Mouse (Mus musculus) CH12.LX (cell line): ENCODE measurements at regions not wholly inside any gene's neighbourhood (a gene's known extent, or its start where the extent isn't known, plus 50 kb on each side); places are given as distances from the start of the nearest gene placed in this dataset.

Source experiments
- DNase-seq: peaks from one replicate; pipeline ENCODE4 v3.0.0-alpha.2; 2013; ENCODE audit errors: extremely low read depth
- H3K27ac ChIP-seq: 2 replicates; pipeline ENCODE4 v1.5.1; 2012; ENCODE audit warnings: low read depth, mild to moderate bottlenecking, control low read depth, moderate library complexity; ENCODE audit not compliant: insufficient read depth
- H3K27me3 ChIP-seq: replicated peaks from 2 replicates; pipeline ENCODE3; 2012; ENCODE audit warnings: inconsistent platforms
- H3K36me3 ChIP-seq, 2 experiments: replicated peaks in 1 of 2; 2 replicates each; pipeline versions ENCODE3 to v1.6.1; 2012; ENCODE audit warnings: inconsistent platforms in 1 of 2, low read length in 1 of 2, mild to moderate bottlenecking in 1 of 2, mixed read lengths in 1 of 2, moderate library complexity in 1 of 2; ENCODE audit not compliant: control insufficient read depth in 1 of 2, insufficient read depth in 1 of 2
- H3K4me1 ChIP-seq, 2 experiments: 2 replicates each; pipeline ENCODE4 v1.6.1; 2012; ENCODE audit warnings: inconsistent platforms in 1 of 2, moderate library complexity in 1 of 2; ENCODE audit not compliant: insufficient read depth in 2 of 2, control insufficient read depth in 1 of 2
- H3K4me2 ChIP-seq: 2 replicates; pipeline ENCODE4 v1.6.1; 2012; ENCODE audit warnings: low read depth, mild to moderate bottlenecking, control low read depth; ENCODE audit not compliant: poor library complexity, insufficient read depth, severe bottlenecking
- H3K4me3 ChIP-seq, 3 experiments: fragments of 150-350 bp in 1 of 3; sonication (generic) in 1 of 3; replicated peaks in 1 of 3; 2 replicates each; pipeline versions ENCODE3 to v1.5.1; 2011 to 2012; ENCODE audit warnings: low read depth in 2 of 3, low read length in 2 of 3, mild to moderate bottlenecking in 2 of 3, moderate library complexity in 2 of 3, control low read depth in 1 of 3, improper control_type of control experiment in 1 of 3, inconsistent platforms in 1 of 3, mixed read lengths in 1 of 3; ENCODE audit not compliant: poor library complexity in 1 of 3
- H3K79me2 ChIP-seq: replicated peaks from 2 replicates; pipeline ENCODE4 v1.6.1; 2012; ENCODE audit warnings: mild to moderate bottlenecking, moderate library complexity; ENCODE audit not compliant: control insufficient read depth, poor library complexity, insufficient read depth, severe bottlenecking; ENCODE audit errors: extremely low read depth
- H3K9ac ChIP-seq: 2 replicates; pipeline ENCODE4 v1.6.1; 2012; ENCODE audit warnings: low read depth, mild to moderate bottlenecking, control low read depth, moderate library complexity; ENCODE audit not compliant: insufficient read depth
- H3K9me3 ChIP-seq: replicated peaks from 2 replicates; pipeline ENCODE3; 2012; ENCODE audit warnings: low read length, inconsistent platforms, mixed read lengths
- CHD2 ChIP-seq: IDR thresholded peaks from 2 replicates; pipeline ENCODE4 v1.6.1; 2011; ENCODE audit warnings: low read length, improper control_type of control experiment
- E2F4 ChIP-seq: IDR thresholded peaks from 2 replicates; pipeline ENCODE4 v1.6.1; 2011; ENCODE audit warnings: low read depth, low read length, improper control_type of control experiment; ENCODE audit not compliant: insufficient replicate concordance
- EP300 ChIP-seq: IDR thresholded peaks from 2 replicates; pipeline ENCODE4 v1.6.1; 2011; ENCODE audit warnings: low read length, improper control_type of control experiment
- ETS1 ChIP-seq: conservative IDR thresholded peaks from 2 replicates; pipeline ENCODE4 v1.6.1; 2012; ENCODE audit warnings: low read depth, mild to moderate bottlenecking, inconsistent platforms, low read length, improper control_type of control experiment, moderate library complexity
- GABPA ChIP-seq: IDR thresholded peaks from 2 replicates; pipeline ENCODE4 v1.6.1; 2012; ENCODE audit warnings: low read depth, low read length, improper control_type of control experiment, inconsistent platforms; ENCODE audit not compliant: insufficient replicate concordance
- HCFC1 ChIP-seq: IDR thresholded peaks from 2 replicates; pipeline ENCODE4 v1.6.1; 2012; ENCODE audit warnings: low read depth, mild to moderate bottlenecking, inconsistent platforms, low read length, improper control_type of control experiment
- KAT2A ChIP-seq: IDR thresholded peaks from 2 replicates; pipeline ENCODE4 v1.6.1; 2012; ENCODE audit warnings: low read length, improper control_type of control experiment, inconsistent platforms; ENCODE audit not compliant: insufficient replicate concordance
- MAFK ChIP-seq: IDR thresholded peaks from 2 replicates; pipeline ENCODE4 v1.6.1; 2011; ENCODE audit warnings: low read length, improper control_type of control experiment; ENCODE audit not compliant: insufficient replicate concordance
- MAZ ChIP-seq: IDR thresholded peaks from 2 replicates; pipeline ENCODE4 v1.6.1; 2012; ENCODE audit warnings: low read depth, mild to moderate bottlenecking, inconsistent platforms, low read length, improper control_type of control experiment, moderate library complexity
- MYC ChIP-seq: IDR thresholded peaks from 2 replicates; pipeline ENCODE4 v1.6.1; 2011; ENCODE audit warnings: low read depth, mild to moderate bottlenecking, improper control_type of control experiment, low read length
- NRF1 ChIP-seq: IDR thresholded peaks from 2 replicates; pipeline ENCODE4 v1.6.1; 2014; ENCODE audit warnings: low read depth, mild to moderate bottlenecking, inconsistent platforms, low read length, improper control_type of control experiment, moderate library complexity
- POLR2A ChIP-seq: IDR thresholded peaks from 2 replicates; pipeline ENCODE4 v1.6.1; 2011; ENCODE audit warnings: low read depth, mild to moderate bottlenecking, improper control_type of control experiment, low read length
- RAD21 ChIP-seq: IDR thresholded peaks from 2 replicates; pipeline ENCODE4 v1.6.1; 2011; ENCODE audit warnings: low read depth, mild to moderate bottlenecking, low read length, improper control_type of control experiment, moderate library complexity
- SIN3A ChIP-seq: IDR thresholded peaks from 2 replicates; pipeline ENCODE4 v1.6.1; 2012; ENCODE audit warnings: low read length, improper control_type of control experiment, inconsistent platforms
- SMC3 ChIP-seq: IDR thresholded peaks from 2 replicates; pipeline ENCODE4 v1.6.1; 2011; ENCODE audit warnings: low read depth, low read length, improper control_type of control experiment
- TCF12 ChIP-seq: IDR thresholded peaks from 2 replicates; pipeline ENCODE4 v1.6.1; 2014; ENCODE audit warnings: low read depth, mild to moderate bottlenecking, inconsistent platforms, low read length, improper control_type of control experiment
- ZKSCAN1 ChIP-seq: IDR thresholded peaks from 2 replicates; pipeline ENCODE4 v1.6.1; 2012; ENCODE audit warnings: low read depth, inconsistent platforms, low read length, improper control_type of control experiment, borderline replicate concordance
- ZMIZ1 ChIP-seq: IDR thresholded peaks from 2 replicates; pipeline ENCODE4 v1.6.1; 2012; ENCODE audit warnings: low read depth, mild to moderate bottlenecking, inconsistent platforms, low read length, improper control_type of control experiment
- ZNF384 ChIP-seq: IDR thresholded peaks from 2 replicates; pipeline ENCODE4 v1.6.1; 2012; ENCODE audit warnings: low read depth, low read length, improper control_type of control experiment, inconsistent platforms
- dilution Hi-C: fragments of 300-500 bp; cut with MboI; formaldehyde crosslinking; loops from 2 replicates; pipeline ENCODE4 v1.14.3; 2020; ENCODE audit warnings: low sequenced_read_pairs; ENCODE audit not compliant: extremely low pct_unique_long_range_greater_than_20kb, extremely low pct_ligation_motif_present
- in situ Hi-C: fragments of 300-500 bp; cut with MboI; formaldehyde crosslinking; loops from 3 replicates; pipeline ENCODE4 v1.14.3; 2019; ENCODE audit warnings: low sequenced_read_pairs, low pct_ligation_motif_present, low pct_unique_long_range_greater_than_20kb, mixed read lengths

GRCm38 (mm10) chr1:186508358-186508757 is 197.4 kb downstream of the Tgfb2 start:
- no peaks in the 10 kb centered on the region for H3K79me2 ChIP-seq
- in situ Hi-C loops = no loop called here
- H3K4me2 ChIP-seq = no peak overlapping the region
- no peak overlapping the region for H3K27ac ChIP-seq
- H3K36me3 ChIP-seq = no peaks in the 10 kb centered on the region
- DNase-seq = no peak
- dilution Hi-C loops = no loop called here
- no peak for TF ChIP-seq RAD21
- no peak for TF ChIP-seq GABPA
- no peak for TF ChIP-seq E2F4
- TF ChIP-seq NRF1 = no peak
- TF ChIP-seq MYC = no peak
- TF ChIP-seq ETS1 = no peak
- no peak for TF ChIP-seq ZMIZ1
- no peak for TF ChIP-seq SMC3
- no peak for TF ChIP-seq POLR2A
- no peak for TF ChIP-seq ZKSCAN1
- TF ChIP-seq TCF12 = no peak
- TF ChIP-seq KAT2A = no peak
- TF ChIP-seq, all 38 proteins: peak for 0
- no peak overlapping the region for H3K4me3 ChIP-seq
- no peaks in the 10 kb centered on the region for H3K4me1 ChIP-seq
- H3K27me3 ChIP-seq = no peaks in the 10 kb centered on the region
- H3K9me3 ChIP-seq = peaks cover 61% of the 10 kb centered on the region
- H3K9ac ChIP-seq = no peak overlapping the region

GRCm38 (mm10) chr1:186507956-186508355 is 197.8 kb downstream of the Tgfb2 start:
- H3K9ac ChIP-seq = no peak overlapping the region
- no peak overlapping the region for H3K4me2 ChIP-seq
- no peak for DNase-seq
- TF ChIP-seq HCFC1 (no peak), EP300 (no peak), ZNF384 (no peak), POLR2A (no peak), MAFK (no peak), NRF1 (no peak), CHD2 (no peak), SIN3A (no peak), MAZ (no peak), E2F4 (no peak)
- dilution Hi-C loops = no loop called here
- no peaks in the 10 kb centered on the region for H3K36me3 ChIP-seq
- peaks cover 60% of the 10 kb centered on the region for H3K9me3 ChIP-seq
- H3K4me3 ChIP-seq = no peak overlapping the region
- no peaks in the 10 kb centered on the region for H3K79me2 ChIP-seq
- no peaks in the 10 kb centered on the region for H3K4me1 ChIP-seq
- H3K27me3 ChIP-seq = no peaks in the 10 kb centered on the region
- in situ Hi-C loops = no loop called here
- no peak overlapping the region for H3K27ac ChIP-seq
